Mouse (Mus musculus): Measurements from ENCODE around the gene Abat. TPM values are rescaled to one million over a fixed set of nuclear protein-coding genes. Genes with fewer than 3 reads are reported as not detected.

Abat gene
- total RNA-seq, 1 experiment from 2014 or later = 0.41 TPM

DNA sequence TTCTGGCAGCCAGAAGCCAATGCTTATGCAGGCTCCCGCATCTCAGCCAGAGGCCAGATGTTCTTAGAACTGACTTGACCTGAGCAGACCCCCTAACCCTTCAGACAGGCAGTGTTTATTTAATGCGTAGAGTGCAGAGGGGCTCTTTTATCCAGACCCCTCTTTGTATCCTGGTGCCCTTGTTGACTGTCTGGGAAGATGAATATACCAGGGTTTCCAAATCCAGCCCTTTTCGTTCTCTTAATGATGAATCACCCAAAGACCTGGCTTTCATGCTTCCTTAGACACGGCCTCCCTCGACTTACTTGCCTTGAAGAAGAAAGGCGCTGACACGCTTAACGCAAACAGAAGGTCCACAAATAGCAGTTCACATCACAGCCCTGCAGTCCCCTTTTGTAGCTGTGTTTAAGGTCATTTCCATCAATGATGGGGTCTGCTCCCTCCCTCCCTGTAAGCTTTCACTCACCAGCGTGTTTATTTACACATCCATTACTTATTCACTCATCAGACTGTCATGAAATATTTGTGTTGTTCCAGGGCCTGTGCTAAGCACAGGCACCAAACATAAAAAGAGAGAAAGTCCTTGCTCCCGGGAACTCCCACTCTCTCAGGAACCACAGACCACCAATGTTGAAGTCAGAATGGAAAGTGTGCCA is 106.6 kb downstream of the Abat start:
- no peak for ATAC-seq (replicated peaks; ENCODE audit: low read depth, poor library complexity, severe bottlenecking)

DNA sequence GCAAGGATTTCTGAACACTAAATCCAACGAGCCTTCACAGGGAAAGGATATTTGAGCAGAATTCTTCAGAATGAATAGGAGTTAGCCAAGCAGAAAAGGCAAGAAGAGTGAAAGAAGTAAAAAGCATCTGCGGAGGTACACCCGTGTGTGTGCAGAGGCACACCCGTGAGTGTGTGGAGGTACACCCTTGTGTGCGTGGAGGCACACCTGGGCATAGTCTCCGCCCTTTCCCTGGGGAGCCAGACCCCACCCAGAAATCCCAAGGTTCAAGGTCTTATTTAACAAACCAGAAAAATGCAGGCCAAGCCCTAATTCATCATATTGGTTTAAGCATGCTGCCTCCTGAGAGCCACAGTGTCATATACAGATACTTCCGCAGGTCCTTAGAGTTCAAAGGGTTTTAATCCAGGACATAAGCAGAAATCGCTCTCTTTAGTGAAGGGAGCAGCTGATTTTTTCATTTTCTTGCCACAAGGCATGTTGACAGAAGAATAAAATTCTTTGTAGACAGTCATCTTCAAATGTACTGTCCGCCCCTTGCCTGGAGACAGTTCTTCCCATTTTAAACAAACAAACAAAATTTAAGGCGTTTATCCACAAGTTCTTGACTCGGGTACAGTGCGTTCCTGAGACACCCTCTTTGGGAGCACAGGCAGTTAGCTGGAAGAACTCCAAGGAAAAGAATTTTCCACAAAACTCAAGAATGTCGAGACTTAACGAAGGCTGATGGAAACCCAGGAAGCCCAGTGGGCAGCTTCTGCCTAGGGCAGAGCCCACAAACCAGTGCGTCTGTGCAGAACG is 107.3 kb downstream of the Abat start:
- ATAC-seq (replicated peaks; ENCODE audit: low read depth, poor library complexity, severe bottlenecking) = no peak

DNA sequence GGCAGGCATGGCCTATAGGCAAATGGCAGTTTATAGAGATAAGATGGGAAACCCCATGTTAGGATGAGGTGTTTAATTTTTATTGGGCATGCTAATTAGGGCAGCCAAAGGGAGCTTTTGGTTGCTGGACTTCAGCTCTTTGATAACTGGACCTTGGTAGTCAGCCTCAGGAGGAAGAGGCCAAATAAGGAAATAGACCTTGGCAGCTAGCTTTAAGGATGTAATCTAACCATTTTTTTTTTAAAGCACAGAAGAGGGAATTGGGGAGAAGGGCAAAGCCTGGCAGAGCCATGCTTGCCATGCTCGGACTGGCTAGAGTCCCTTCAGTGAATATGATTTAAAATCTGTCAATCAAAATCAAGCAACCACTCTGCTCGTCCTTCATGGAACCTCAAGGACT is 117.2 kb downstream of the Abat start:
- ATAC-seq (replicated peaks; ENCODE audit: low read depth, poor library complexity, severe bottlenecking) = no peak

DNA sequence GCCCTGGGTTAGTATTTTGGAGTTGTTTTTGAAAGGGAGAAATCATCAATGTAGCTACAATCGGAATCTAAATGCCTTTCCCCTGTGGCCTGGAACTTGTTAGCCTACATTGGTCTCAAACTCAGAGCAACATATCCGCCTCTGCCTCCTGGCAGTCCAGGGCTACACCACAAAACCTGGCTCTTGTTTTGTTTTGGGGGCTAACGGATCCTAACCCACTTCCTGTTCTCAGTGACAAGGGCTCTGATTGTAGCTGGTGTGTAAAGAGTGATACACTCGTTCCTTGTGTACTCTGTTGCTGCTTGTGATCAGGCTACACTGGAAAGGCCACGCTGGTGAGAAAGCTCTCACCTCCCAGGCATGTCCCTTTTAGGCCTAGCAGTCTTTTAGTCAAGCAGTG is 118.2 kb downstream of the Abat start:
- ATAC-seq (replicated peaks; ENCODE audit: low read depth, poor library complexity, severe bottlenecking) = peak; percentile 80

DNA sequence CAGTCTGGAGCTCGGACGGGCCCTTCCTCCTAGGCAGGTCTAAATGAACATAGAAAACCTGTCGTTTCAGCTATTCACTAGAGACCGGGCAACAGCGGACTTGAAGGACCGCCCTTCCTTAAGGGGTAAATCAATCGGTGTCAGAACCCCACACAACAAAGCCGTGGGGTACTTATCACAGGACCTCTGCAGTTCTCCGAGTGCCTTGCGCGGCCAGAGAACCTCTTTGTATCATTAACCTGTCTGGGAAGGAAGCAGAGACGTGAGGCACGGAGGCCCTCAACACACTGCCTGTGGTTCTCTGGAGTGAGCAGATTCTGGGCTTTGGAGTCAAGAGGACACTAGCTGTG is 123.6 kb downstream of the Abat start:
- ATAC-seq (replicated peaks; ENCODE audit: low read depth, poor library complexity, severe bottlenecking) = peak; percentile 33

DNA sequence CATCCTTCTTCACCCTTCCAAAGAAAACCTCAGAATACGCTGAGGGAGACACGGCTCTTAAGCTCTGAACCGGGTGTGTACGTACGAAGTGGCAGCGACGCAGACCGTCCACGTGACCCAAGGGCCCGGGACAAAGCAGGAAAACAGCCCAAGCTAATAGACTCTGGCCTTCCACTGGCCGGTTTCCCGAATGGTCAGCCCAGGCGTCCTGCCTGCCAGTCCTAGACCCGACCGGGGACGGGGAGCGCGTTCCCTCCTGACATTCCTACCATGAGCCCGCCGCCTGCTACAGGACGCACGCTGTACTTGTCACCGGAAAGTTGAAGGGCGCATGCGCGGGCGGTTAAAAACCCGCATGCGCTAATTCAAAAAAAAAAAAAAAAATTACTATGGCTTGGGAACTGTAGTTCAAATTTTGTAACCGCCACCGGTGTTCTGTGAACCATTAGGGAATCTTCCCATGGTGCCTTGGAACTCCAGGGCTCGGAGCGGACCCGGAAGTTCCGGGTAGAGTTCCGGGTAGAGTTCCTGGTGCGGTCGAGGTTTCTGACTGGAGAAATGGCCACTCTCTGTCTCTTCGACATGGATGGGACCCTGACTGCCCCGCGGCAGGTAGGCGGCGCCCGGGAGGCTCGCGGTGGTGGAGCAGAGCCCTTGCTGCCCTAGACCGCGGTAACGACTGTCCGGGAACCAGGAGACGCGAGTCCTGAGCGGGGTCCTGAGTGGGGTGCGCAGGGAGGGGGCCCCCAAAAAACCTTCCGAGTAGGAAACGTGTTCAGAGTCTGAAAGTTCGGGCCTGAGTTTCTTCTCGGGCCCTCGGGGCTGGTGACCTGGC is 124.2 kb downstream of the Abat start, which contains the start of the genes Pmm2 and Tmem186:
Gene Pmm2 (plus strand): TSS at position 458 of the 835 bp plus-strand sequence.
Gene Tmem186 (minus strand): TSS at position 496 of the 835 bp plus-strand sequence.
- peak; percentile 79 for ATAC-seq (replicated peaks; ENCODE audit: low read depth, poor library complexity, severe bottlenecking)

DNA sequence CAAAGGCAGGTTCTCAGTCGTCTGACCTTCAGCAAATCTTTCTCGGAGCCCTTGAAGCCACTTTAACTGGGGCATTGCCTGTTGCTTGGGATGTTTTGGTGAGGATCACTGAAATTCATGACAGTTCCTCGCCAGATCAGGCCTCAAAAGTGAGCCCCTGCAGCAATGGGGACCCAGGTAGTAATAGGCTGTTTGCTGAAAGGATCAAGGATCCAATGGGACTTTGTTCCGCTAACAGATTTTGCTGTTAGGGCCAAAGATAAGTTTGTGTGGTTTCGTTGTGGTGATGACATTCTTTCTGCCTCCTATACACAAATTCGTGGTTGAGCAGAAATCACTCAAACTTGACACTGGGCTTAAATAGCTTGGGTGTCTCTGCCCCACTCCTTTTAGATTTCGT is 124.9 kb downstream of the Abat start:
- ATAC-seq (replicated peaks; ENCODE audit: low read depth, poor library complexity, severe bottlenecking) = 0 out of 2 replicates have a peak, but pooled peaks have one; percentile 5

DNA sequence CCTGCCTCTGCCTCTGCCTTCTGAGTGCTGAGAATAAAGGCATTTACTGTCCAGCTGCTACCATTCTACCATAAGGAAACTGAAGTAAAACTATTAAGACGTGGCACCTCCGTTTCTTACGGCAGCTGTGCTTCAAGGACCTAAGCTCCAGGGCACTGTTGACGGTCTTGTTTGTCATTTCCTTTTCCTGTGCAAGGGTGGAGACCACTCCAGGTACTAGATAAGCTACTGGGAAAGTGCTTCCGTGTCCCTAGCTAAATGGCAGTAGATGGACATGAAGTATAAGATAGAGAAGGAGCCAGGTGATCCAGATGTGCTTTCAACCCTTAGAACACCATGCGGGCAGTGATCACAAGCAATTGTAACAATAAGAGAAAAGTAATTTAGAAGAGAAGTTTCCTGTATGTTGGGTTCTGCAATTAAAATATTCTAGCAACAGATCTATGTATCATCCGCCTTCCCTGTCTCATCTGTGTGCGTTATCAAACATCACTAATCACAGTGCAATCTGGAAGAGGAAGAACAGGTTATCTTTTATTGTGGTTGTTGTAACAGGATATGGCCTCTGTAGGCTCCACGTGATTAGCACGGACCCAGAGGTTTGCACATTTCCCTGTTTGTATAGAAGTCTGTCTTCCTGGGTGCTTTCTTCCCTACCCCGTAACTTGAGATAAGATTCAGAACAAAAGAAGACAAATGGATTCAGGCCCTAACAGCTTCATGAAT is 126.4 kb downstream of the Abat start:
- ATAC-seq (replicated peaks; ENCODE audit: low read depth, poor library complexity, severe bottlenecking) = no peak

DNA sequence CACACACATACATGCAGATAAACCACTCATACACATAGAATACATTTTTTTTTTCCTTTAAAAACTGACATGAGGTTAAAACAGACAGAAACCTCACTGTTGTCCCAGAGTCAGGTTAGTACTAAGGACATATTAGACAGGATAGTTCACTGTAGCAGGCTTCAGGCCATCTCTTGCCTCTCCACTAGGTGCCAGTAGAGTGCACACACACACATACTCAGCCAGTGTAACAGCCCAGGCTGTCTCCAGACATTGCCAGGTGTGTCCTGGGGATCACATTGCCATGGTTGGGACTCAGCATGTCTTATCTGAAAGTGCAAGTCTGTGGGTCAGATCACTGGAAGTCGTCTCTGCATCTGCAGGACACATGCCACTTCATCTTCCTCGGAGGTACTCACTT is 130.6 kb downstream of the Abat start:
- peak; percentile 98 for ATAC-seq (replicated peaks; ENCODE audit: low read depth, poor library complexity, severe bottlenecking)

DNA sequence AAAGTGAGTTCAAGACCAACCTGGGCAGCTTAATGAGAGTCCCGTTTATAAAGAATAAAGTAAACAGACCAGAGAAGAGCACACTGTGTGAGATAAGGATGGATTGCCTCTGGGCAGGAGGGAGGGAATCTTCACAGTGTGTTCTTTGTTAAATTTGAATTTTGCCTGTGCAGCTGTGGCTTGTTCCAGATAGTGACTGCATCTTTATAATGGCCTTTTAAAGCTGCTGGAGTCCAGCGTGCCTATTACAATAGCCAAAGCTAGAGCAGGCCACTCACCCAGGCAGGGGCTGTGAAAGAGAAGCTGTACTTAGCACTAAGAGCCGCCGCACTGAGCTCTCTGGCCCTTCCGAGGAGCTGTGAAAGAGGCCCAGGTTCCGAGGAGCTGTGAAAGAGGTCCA is 132.3 kb downstream of the Abat start:
- no peak for ATAC-seq (replicated peaks; ENCODE audit: low read depth, poor library complexity, severe bottlenecking)

DNA sequence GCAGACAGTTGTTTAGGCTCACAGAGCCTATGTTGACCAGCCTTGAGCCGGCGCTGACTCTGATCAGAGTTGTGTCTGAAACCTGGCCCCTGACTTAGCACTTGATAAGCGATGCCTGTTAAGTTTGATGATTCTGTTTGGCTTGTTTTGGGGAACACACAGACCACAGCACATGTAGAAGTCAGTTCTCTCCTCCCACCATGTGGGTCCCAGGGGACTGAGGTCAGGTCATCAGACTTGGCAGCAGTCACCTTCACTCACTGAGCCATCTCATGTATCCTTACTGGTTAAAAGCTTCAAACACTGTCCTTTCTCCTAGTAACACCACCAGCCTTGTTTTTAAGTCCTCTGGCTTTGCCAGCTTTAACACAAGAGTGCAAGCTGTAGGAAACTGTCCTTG is 136.8 kb downstream of the Abat start:
- no peak for ATAC-seq (replicated peaks; ENCODE audit: low read depth, poor library complexity, severe bottlenecking)

DNA sequence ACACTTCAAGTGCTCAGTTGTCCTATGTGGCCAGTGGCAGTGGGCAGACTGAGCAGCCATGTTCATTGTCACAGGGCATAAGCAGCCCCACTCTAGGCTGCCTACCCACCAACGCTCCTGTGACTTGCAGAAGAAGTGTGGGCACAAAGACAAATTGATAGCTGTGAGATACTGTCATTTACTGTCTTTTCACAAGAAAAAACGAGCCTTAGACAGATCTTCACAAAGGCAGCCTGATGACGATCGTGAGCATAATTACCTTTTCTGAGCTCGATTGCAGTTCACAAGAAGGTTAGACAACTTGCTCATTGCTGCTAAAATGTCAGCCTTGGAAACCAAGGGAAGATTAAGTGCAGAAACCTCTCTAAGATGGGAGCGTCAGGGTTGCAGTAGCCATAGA is 141.9 kb downstream of the Abat start:
- no peak for ATAC-seq (replicated peaks; ENCODE audit: low read depth, poor library complexity, severe bottlenecking)

DNA sequence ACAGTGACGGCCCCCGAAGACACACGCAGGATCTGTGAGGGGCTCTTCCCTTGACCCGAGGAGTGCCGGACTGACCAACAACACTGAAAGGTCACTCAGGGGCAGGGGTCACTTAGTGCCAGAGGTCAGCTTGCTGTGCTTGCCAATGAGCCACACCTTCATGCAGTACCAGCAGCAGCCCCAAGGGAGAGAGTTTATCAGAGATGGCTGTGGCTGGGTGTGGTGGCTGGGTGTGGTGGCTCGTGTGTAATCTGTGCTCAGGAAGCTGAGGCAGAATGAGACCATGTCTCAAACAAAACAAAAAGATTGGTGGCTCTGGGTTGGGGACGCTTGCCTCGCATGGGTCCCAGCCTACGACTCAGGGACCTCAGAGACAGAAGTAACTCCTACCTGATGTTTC is 142.4 kb downstream of the Abat start:
- ATAC-seq (replicated peaks; ENCODE audit: low read depth, poor library complexity, severe bottlenecking) = peak; percentile 50; the same call in 1 of the 2 replicates

DNA sequence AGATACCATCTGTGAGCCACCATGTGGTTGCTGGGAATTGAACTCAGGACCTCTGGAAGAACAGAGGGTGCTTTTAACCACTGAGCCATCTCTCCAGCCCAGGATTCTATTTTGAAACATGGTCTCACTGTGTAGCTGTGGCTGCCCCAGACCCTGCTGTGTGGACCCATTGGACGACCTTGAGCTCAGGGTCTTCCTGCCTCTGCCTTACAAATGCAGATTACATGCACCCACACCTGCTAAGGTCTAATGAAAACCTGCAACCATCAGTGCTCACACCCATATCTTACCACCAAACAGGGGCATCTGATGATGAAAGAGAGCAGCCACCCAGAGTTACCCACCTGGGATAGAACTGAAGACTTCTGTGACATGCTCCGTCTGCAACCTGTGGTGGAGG is 143.0 kb downstream of the Abat start:
- no peak for ATAC-seq (replicated peaks; ENCODE audit: low read depth, poor library complexity, severe bottlenecking)

DNA sequence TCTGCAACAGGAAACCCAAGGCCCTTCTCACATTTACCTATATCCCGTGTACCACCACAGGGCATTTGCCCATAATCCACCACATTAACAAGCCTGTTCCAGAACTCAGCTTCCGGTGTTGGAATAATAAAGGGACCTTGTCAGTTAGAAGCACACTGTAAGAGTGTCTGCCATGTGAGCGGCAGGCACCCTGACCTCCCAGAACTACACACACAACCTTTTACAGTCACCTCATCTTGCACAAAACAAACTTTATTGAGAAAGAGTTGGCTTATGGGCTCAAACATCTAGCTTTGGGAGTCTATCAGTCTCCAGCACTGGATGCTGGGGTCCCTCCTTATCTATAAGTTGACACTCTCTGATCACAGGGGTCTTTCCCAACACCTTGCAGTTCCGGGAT is 145.1 kb downstream of the Abat start:
- no peak for ATAC-seq (replicated peaks; ENCODE audit: low read depth, poor library complexity, severe bottlenecking)

DNA sequence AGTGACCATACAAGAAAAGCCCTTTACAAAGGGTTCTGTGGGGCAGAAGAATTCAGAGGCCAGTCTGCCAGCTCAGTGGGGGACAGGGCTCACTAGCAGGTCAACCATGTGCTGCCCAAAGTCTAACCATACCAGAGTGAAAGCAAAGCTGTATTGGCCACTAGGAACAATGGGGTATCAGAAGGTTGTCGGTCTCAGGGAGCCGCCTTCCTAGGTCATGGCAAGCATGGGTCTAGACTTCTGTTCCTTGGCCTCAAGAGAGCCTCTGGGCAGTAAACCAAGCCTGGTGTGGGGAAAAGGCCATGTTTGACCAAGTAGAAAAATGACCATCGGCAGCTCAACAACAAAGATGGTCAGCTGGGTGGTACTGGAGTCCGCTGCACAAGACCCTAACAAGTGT is 145.5 kb downstream of the Abat start:
- ATAC-seq (replicated peaks; ENCODE audit: low read depth, poor library complexity, severe bottlenecking) = no peak

DNA sequence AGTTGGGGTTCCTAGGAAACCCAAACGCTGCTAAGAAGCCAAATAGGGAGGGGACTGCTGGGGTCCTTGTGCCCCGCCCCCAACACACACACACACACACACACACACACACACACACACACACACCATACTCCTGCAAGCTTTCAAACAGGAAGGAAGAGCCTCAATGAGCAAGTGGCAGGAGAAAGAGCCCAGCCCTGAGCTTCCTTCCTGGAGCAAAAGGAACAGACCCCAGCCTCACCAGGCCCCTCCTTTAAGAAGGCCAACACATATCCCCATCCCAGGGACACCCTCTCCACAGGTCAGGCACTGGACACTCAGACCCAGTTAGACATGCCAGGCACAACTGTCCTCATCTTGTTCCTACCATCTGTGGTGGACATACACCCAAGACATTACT is 149.8 kb downstream of the Abat start:
- no peak for ATAC-seq (replicated peaks; ENCODE audit: low read depth, poor library complexity, severe bottlenecking)

DNA sequence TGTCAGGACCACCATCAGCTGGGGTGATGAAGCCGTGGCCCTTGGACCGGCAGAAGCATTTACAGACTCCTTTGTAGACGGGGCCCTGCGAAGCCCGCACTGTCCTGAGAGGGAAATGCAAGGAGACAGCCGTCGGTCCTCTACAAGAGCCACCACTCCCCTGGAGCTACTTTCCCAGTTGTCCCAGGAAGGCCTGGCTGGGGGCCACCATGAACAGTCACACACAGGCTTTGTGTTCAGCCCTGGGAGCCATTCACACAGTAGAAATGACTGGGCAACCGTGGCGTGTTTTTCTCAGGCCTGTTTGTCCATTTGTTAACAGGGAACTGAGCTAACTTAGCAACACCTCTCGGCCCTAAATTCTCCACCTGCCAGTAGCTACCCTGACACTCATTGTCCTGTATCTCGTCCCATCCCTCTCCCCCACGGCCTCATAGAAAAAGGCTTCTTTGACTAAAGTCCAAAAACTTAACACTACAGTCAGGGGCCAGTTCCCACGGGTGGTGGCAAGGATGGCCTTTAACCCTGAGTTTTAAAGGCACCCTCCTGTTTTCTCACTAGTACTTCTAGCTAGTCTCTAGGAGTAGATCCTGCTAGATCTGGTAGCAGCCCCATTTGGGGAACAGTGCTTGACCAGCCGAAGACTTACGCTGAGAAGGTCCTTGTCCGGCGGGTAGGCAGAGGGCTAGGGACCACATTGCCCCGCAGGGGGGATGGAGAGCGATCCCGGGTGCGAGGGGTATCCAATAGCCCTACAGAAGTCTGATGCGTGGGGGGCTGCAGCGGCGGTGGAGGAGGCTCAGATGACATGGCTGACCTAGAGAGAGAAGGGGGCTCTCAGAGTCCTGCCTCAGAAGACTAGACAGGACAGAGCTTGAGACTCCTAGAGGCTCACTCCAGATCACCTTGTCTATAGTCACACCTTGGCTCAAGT is 150.6 kb downstream of the Abat start:
- ATAC-seq (replicated peaks; ENCODE audit: low read depth, poor library complexity, severe bottlenecking) = no peak

DNA sequence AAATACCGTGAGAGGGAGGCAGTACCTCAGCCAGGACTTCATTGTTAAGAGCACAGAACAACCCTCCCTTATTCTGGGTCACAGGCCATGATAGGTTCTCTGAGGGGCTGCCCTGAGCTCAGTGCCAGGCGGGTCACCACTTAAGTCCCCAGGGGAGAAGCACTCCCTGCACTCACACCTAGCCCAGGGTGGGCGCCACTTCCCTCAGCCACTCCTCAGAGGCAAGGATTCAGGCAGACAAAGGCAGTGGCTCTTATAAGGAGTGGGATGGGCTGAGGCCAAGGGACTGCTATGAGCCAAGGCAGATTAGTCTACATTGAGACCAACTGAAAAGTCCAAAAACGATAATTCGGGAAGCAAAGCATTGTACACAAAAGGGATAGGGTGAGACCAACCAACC is 152.1 kb downstream of the Abat start:
- no peak for ATAC-seq (replicated peaks; ENCODE audit: low read depth, poor library complexity, severe bottlenecking)

Measured in common myeloid progenitor, adult 5-6 weeks (primary cell).